Mouse (Mus musculus): Measurements from ENCODE around the gene Arid3a.

DNA sequence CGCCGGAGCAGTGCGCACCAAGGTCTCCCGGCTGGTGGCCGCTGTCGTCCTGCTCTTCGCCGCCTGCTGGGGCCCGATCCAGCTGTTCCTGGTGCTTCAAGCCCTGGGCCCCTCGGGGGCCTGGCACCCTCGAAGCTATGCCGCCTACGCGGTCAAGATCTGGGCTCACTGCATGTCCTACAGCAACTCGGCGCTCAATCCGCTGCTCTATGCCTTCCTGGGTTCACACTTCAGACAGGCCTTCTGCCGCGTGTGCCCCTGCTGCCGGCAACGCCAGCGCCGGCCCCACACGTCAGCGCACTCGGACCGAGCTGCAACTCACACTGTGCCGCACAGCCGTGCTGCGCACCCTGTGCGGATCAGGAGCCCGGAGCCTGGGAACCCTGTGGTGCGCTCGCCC is 5.3 kb upstream of the Arid3a start:
- TF ChIP-seq JUND (IDR thresholded peaks at IDR 0.05; ENCODE audit: low read depth, low read length) (no peak), MAX (IDR thresholded peaks at IDR 0.05; ENCODE audit: low read length) (no peak), EP300 (IDR thresholded peaks at IDR 0.05; ENCODE audit: low read depth in 1 of 2, low read length in 2 of 2) (no peak), MAFK (IDR thresholded peaks at IDR 0.05; ENCODE audit: borderline replicate concordance, low read depth, low read length) (no peak), CTCF (IDR thresholded peaks at IDR 0.05 in 2 of 3, conservative IDR thresholded peaks at IDR 0.05 in 1 of 3; ENCODE audit: control insufficient read depth in 1 of 3, insufficient read depth in 1 of 3, low read depth in 2 of 3, low read length in 3 of 3, poor library complexity in 1 of 3, severe bottlenecking in 1 of 3) (no peak), SMC3 (IDR thresholded peaks at IDR 0.05; ENCODE audit: low read depth, low read length) (no peak), NRF1 (IDR thresholded peaks at IDR 0.05; ENCODE audit: insufficient read depth, low read depth, low read length, poor library complexity, severe bottlenecking) (no peak), CHD2 (IDR thresholded peaks at IDR 0.05; ENCODE audit: low read length) (no peak), TCF12 (IDR thresholded peaks at IDR 0.05; ENCODE audit: low read depth, low read length) (no peak)
